Mouse (Mus musculus): ENCODE measurements around the gene Afdn.

GRCm38 (mm10) chr17:13920771-13921170, 160.4 kb downstream of the Afdn start:
- no peak for TF ChIP-seq POLR2A (IDR thresholded peaks at IDR 0.05; ENCODE audit: borderline replicate concordance, control insufficient read depth, low read depth, low read length)
- no peak for TF ChIP-seq CTCF (IDR thresholded peaks at IDR 0.05; ENCODE audit: control insufficient read depth, insufficient read depth, low read length)

Measured in bone marrow, adult 2 months (tissue).